Mouse (Mus musculus): ENCODE results near the gene Sept11. TPM values are rescaled to one million over a fixed set of nuclear protein-coding genes. Genes with fewer than 3 reads are reported as not detected.

Sept11 gene
- polyA plus RNA-seq (2015; fragmentation: Nextera tagmentation; extraction: Ambion mirVana), result 143 and 155 TPM in 2 replicates

DNA sequence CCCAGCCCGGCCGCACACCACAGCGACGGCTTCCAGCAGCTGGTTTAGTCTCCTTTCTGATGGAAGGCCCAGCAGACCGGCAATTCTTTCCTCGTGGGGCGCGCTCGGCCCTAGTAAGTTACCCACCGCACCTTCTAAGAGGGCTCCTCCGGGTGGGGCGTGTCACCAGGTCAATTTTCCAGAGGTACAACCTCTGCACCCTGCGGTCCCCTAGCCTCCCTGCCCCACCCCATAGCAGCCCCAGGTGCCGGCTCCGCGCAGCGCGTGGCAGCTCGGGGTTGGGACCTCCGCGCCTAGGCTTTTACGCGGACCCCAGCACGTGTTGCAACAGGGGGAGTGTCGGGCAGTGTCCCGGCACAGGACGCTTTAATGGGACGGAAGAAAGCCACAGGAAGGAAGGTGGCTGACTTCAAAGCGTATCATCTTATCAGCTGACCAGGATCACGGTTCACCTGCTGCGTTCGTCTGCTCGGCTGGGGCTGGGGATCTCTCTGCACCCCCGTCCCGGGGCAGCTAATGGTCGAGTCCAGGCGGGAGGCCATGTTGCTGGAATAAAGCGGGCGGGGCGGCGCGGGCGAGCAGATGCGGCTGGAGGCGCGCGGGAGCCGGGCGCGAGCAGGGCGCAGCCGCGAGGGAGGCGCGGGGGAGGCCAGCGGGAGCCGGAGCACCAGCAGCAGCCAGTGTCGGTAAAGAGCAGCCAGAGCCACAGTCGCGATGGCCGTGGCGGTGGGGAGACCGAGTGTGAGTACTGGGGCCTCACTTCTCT, at the start of gene Sept11:
TSS of gene Sept11 (plus strand) at position 581 of the 766 bp plus-strand sequence.
- under 1% methylated on average over 63 of the region's 63 CpGs for WGBS
- H3K9me3 ChIP-seq (replicated peaks; ENCODE audit: control insufficient read depth, low read length, poor library complexity, severe bottlenecking), result no peaks in the 10 kb centered on the region
- peak; percentile 93 for ATAC-seq

DNA sequence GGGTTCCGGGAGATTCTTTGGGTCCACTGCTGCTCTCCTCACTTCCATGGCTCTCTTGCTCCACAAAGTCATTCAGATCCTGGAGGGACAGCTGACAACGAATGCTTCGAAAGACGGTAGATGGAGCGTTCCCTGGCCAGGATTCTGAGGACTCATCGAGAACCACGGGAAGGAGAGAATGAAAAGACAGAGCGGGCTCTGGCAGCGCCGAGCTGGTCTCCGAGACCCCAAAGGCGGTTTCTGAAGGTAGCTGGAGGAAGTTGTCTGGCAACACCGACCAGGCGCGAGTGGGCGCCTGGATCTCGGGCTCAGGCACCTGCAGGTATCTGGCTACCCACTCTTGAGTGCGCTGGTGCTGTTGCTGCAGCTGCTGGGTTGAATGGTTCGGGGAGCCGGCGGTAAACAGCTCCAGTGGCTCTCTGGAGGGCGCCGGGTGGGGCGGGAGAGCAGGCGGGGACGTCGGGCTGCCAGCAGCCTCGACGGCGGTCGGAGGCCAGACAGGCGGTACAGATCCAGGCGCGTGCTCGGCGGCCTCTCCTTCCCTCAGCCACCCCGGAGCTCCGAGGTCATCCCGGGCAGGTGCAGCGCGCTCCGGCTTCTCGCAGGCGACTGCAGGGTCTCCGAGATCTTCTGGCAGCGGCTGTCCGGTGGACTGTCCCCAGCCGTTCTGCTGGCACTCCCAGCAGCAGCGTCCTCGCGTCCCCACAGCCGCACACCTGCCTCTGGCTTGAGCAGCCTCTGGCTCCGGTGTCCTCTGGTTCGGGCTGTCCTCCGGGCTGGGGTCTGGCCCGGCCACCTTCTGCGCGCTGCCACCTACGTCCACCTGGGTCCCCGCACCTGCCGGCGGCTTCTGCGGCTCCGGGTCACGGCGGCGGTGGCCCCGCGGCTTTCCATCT, 49.3 kb upstream of the Sept11 start:
- 2% methylated on average over 69 of the region's 69 CpGs for WGBS
- Histone ChIP-seq H3K36me3 (ENCODE audit: control insufficient read depth, insufficient read depth, low read length) (no peaks in the 10 kb centered on the region), H3K9ac (ENCODE audit: low read depth, low read length) (peak overlapping the region; percentile 61), H3K9me3 (replicated peaks; ENCODE audit: control insufficient read depth, low read length, poor library complexity, severe bottlenecking) (no peaks in the 10 kb centered on the region), H3K27me3 (ENCODE audit: control insufficient read depth, insufficient read depth, low read depth, low read length) (peaks cover 42% of the 10 kb centered on the region), H3K4me2 (ENCODE audit: low read length) (peak overlapping the region; percentile 97), H3K4me3 (ENCODE audit: low read depth, low read length) (peak overlapping the region; percentile 50), H3K4me1 (ENCODE audit: control insufficient read depth, insufficient read depth, low read length) (peaks cover 16% of the 10 kb centered on the region), H3K27ac (ENCODE audit: low read length) (no peak overlapping the region)
- peak; percentile 30; the same call in 1 of the 2 replicates for ATAC-seq

More for the DNA sequence above, at the start of gene Sept11:
- Histone ChIP-seq H3K4me3 (ENCODE audit: low read depth, low read length) (peak within 1 kb of the TSS; percentile 89), H3K4me1 (ENCODE audit: control insufficient read depth, insufficient read depth, low read length) (peaks cover 48% of the 10 kb centered on the region), H3K36me3 (ENCODE audit: control insufficient read depth, insufficient read depth, low read length) (no peaks in the 10 kb centered on the region), H3K9ac (ENCODE audit: low read depth, low read length) (peak within 1 kb of the TSS; percentile 97), H3K27ac (ENCODE audit: low read length) (peak within 1 kb of the TSS; percentile 98), H3K4me2 (ENCODE audit: low read length) (peak within 1 kb of the TSS; percentile 66), H3K27me3 (ENCODE audit: control insufficient read depth, insufficient read depth, low read depth, low read length) (no peaks in the 10 kb centered on the region)

DNA sequence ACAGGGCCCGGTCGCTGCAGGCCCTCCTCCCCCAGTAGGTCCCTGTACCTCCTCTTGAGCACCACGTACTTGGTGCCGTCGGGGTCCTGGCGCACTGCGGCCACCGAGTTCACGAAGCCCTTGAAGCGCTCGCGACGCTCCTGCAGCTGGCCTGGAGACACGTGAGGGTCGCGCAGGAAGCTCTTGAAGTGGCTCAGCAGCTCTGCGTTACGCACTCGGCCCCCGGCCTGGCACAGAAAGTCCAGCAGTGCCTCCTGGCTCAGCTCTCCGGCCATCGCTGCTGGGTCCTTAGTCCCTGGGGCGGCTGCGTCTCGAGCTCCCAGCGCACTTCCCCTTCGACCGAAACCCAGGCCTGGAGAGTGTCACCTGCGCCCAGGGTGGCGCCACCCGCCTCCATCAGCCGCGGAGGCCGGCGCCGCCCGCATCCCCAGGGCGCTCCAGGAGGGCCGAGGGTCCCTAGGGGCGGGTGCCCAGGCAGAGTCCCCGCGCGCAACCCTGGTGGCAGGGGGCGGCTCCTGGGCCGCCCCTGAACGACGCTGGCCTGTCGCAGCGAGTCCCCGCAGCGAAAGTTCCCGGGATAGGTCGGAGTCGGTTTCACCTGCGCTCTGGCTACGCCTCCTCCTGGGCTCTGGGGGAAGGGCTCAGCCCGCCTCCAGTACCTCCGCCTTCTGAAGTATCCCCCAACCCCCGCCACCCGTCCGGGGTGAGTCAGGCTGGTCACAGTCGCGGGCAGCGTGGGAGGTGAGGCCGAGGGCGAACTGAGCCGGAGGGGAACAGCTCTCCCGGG, 48.5 kb upstream of the Sept11 start, which contains the start of gene Sowahb:
TSS of gene Sowahb (minus strand) at position 439 of the 787 bp plus-strand sequence.
- WGBS, result under 1% methylated on average over 63 of the region's 68 CpGs
- Histone ChIP-seq H3K27me3 (ENCODE audit: control insufficient read depth, insufficient read depth, low read depth, low read length) (peaks cover 45% of the 10 kb centered on the region), H3K4me3 (ENCODE audit: low read depth, low read length) (peak within 1 kb of the TSS; percentile 50), H3K36me3 (ENCODE audit: control insufficient read depth, insufficient read depth, low read length) (no peaks in the 10 kb centered on the region), H3K4me2 (ENCODE audit: low read length) (peak within 1 kb of the TSS; percentile 97), H3K9me3 (replicated peaks; ENCODE audit: control insufficient read depth, low read length, poor library complexity, severe bottlenecking) (no peaks in the 10 kb centered on the region), H3K4me1 (ENCODE audit: control insufficient read depth, insufficient read depth, low read length) (peaks cover 16% of the 10 kb centered on the region), H3K27ac (ENCODE audit: low read length) (no peak within 1 kb of the TSS), H3K9ac (ENCODE audit: low read depth, low read length) (peak within 1 kb of the TSS; percentile 61)
- ATAC-seq, result peak; percentile 79

DNA sequence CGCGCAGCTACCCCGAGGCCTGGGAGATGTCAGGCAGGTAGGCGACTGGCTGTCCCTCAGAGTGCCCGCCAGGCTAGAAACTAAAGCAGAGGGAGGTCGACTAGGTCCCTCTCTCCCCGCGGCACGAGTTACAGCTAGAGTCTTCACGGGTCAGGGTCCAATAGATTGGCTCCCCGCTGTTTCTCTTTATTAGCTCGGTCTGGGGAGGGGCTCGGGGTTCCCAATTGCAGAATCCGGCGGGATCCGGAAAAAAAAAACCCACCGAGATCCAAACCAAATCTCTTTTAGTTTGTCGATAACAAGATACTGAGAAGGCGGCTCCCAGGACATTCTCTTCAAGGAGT, 47.9 kb upstream of the Sept11 start:
- Histone ChIP-seq H3K27ac (ENCODE audit: low read length) (no peak overlapping the region), H3K4me1 (ENCODE audit: control insufficient read depth, insufficient read depth, low read length) (peaks cover 16% of the 10 kb centered on the region), H3K36me3 (ENCODE audit: control insufficient read depth, insufficient read depth, low read length) (no peaks in the 10 kb centered on the region), H3K4me3 (ENCODE audit: low read depth, low read length) (peak overlapping the region; percentile 50), H3K27me3 (ENCODE audit: control insufficient read depth, insufficient read depth, low read depth, low read length) (peaks cover 45% of the 10 kb centered on the region), H3K9ac (ENCODE audit: low read depth, low read length) (peak overlapping the region; percentile 61), H3K9me3 (replicated peaks; ENCODE audit: control insufficient read depth, low read length, poor library complexity, severe bottlenecking) (no peaks in the 10 kb centered on the region), H3K4me2 (ENCODE audit: low read length) (peak overlapping the region; percentile 97)
- WGBS, result under 1% methylated on average over 19 of the region's 19 CpGs
- ATAC-seq, result no peak; the same call in 1 of the 2 replicates

DNA sequence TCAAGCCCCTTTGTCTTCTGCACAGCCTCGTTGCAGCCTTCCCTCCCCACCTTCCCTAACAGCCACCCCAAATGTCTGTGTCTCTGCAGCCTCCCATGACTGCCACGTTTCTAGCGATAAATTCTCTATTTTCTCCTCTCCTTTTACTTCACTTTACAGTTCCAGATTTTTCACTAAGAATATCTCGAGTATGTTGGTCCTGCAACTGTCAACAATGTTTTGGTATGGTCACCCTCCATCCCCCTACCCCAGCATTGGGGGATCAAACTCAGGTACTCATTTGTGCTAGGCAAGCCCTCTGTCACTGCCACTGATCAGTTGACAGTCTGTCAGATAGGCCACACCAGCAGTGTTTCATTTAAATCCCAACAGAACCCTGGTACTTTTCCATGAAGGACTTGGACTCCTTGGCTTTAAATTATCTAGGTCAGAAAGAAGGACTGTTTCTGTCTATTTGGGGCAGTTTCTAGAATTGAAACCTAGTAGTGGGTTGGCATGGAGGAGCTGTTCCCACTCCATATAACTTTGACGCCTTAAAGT, 46.9 kb upstream of the Sept11 start:
- H3K4me1 ChIP-seq (ENCODE audit: control insufficient read depth, insufficient read depth, low read length), result peaks cover 16% of the 10 kb centered on the region
- ATAC-seq, result no peak
- H3K36me3 ChIP-seq (ENCODE audit: control insufficient read depth, insufficient read depth, low read length), result no peaks in the 10 kb centered on the region
- H3K27ac ChIP-seq (ENCODE audit: low read length), result no peak overlapping the region
- no peak overlapping the region for H3K4me3 ChIP-seq (ENCODE audit: low read depth, low read length)
- WGBS, result 26% methylated on average over 5 of the region's 5 CpGs
- peaks cover 44% of the 10 kb centered on the region for H3K27me3 ChIP-seq (ENCODE audit: control insufficient read depth, insufficient read depth, low read depth, low read length)
- H3K9ac ChIP-seq (ENCODE audit: low read depth, low read length), result no peak overlapping the region
- no peak overlapping the region for H3K4me2 ChIP-seq (ENCODE audit: low read length)
- no peaks in the 10 kb centered on the region for H3K9me3 ChIP-seq (replicated peaks; ENCODE audit: control insufficient read depth, low read length, poor library complexity, severe bottlenecking)

DNA sequence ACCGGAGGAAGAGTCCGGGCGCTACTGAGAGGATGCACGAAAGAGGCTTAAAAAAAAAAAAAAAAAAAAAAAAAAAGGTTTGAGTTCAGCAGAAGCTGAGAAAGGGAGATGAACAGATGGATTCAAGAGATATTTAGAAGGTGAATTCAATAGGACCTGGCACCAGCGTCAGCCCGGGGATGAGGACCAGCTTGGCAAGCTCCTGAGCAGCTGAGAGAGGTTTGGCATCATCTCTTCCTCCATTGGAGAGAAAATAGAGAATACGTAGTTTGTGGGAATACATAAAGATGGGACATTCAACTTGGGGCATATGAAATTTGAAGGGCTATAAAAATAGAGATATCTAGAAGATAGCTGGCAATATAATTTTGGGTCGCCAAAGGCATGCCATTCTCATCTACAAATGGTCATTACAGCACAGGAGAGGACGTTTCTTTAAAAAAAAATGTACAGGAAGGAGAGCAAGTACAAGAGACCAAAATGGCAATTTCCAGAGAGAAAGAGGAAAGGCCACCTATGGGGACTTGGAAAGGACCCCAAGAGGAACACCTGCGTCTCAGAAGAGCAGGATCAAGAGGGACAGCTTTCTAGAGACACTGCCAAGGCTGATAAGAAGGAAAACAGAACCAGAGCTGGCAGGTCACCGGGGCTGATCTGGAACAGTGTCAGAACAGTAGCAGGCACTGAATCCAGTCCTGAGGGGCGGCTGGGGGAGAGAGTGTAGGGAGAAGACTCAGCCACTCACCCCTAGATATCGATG, 44.6 kb upstream of the Sept11 start:
- Histone ChIP-seq H3K4me3 (ENCODE audit: low read depth, low read length) (no peak overlapping the region), H3K27me3 (ENCODE audit: control insufficient read depth, insufficient read depth, low read depth, low read length) (peaks cover 30% of the 10 kb centered on the region), H3K27ac (ENCODE audit: low read length) (no peak overlapping the region), H3K9ac (ENCODE audit: low read depth, low read length) (no peak overlapping the region), H3K4me1 (ENCODE audit: control insufficient read depth, insufficient read depth, low read length) (peaks cover 16% of the 10 kb centered on the region), H3K9me3 (replicated peaks; ENCODE audit: control insufficient read depth, low read length, poor library complexity, severe bottlenecking) (no peaks in the 10 kb centered on the region), H3K4me2 (ENCODE audit: low read length) (no peak overlapping the region), H3K36me3 (ENCODE audit: control insufficient read depth, insufficient read depth, low read length) (no peaks in the 10 kb centered on the region)
- no peak for ATAC-seq
- 69% methylated on average over 13 of the region's 13 CpGs for WGBS

DNA sequence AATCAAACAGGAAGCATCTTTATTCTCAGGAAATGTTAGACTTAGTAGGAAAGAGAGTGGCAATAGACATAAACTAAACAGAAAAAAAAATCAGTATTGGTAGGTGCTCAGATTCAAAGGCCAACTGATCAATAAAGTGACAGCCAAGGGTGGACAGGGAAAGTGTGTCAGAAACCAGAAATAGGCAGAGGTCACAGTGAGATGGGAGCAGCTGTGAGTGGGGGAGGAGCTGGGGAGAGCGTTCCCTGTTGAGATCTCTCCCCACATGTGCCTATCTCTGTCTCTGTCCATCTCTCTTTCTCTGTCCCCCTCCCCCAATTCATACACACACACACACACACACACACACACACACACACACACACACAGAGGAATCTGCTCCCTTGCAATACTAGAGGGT, 43.3 kb upstream of the Sept11 start:
- ATAC-seq, result no peak
- Histone ChIP-seq H3K36me3 (ENCODE audit: control insufficient read depth, insufficient read depth, low read length) (no peaks in the 10 kb centered on the region), H3K4me2 (ENCODE audit: low read length) (no peak overlapping the region), H3K27me3 (ENCODE audit: control insufficient read depth, insufficient read depth, low read depth, low read length) (peaks cover 17% of the 10 kb centered on the region), H3K9me3 (replicated peaks; ENCODE audit: control insufficient read depth, low read length, poor library complexity, severe bottlenecking) (no peaks in the 10 kb centered on the region), H3K4me3 (ENCODE audit: low read depth, low read length) (no peak overlapping the region), H3K27ac (ENCODE audit: low read length) (no peak overlapping the region), H3K4me1 (ENCODE audit: control insufficient read depth, insufficient read depth, low read length) (peaks cover 4% of the 10 kb centered on the region), H3K9ac (ENCODE audit: low read depth, low read length) (no peak overlapping the region)
- 76% methylated on average over 1 of the region's 1 CpGs for WGBS

DNA sequence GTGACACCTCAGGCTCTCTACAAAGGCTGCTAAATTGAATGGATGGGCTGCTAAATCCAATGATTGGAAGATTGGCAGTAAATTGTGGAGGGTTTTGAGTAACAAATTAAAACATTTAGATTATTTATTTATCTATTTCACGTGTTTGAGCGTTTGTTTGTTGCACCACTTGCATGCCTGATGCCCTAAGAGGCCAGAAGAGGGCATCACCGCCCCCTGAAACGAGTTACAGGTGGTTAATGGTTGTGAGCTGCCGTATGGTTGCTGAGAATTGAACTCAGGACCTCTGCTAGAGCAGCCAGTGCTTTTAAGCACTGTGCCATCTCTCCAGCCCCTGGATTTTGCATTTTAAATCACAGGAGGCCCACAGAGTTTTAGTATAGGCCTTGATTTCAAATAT, 42.2 kb upstream of the Sept11 start:
- Histone ChIP-seq H3K27ac (ENCODE audit: low read length) (no peak overlapping the region), H3K9me3 (replicated peaks; ENCODE audit: control insufficient read depth, low read length, poor library complexity, severe bottlenecking) (no peaks in the 10 kb centered on the region), H3K4me3 (ENCODE audit: low read depth, low read length) (no peak overlapping the region), H3K36me3 (ENCODE audit: control insufficient read depth, insufficient read depth, low read length) (no peaks in the 10 kb centered on the region), H3K4me1 (ENCODE audit: control insufficient read depth, insufficient read depth, low read length) (no peaks in the 10 kb centered on the region), H3K4me2 (ENCODE audit: low read length) (no peak overlapping the region), H3K27me3 (ENCODE audit: control insufficient read depth, insufficient read depth, low read depth, low read length) (peaks cover 12% of the 10 kb centered on the region), H3K9ac (ENCODE audit: low read depth, low read length) (no peak overlapping the region)
- 51% methylated on average over 5 of the region's 5 CpGs for WGBS
- ATAC-seq, result no peak
